Mouse (Mus musculus): ENCODE results near the gene Olfr331. TPM values are rescaled to one million over a fixed set of nuclear protein-coding genes. Genes with fewer than 3 reads are reported as not detected.
A peak's percentile ranks its signal among the peaks of the same experiment; 100 is the strongest.
"Not testable (repeated sequence)": the region's sequence is repeated elsewhere in the genome, so short reads cannot be mapped to it uniquely, and the experiment has no call there.

Gene Olfr331
- polyA plus RNA-seq (2015; fragmentation: Nextera tagmentation; extraction: Ambion mirVana): not detected in 2 replicates

- H3K36me3 ChIP-seq (ENCODE audit: control insufficient read depth, insufficient read depth, low read length); H3K4me2 ChIP-seq (replicated peaks; ENCODE audit: low read depth); DNase-seq (ENCODE audit: low spot score); ATAC-seq (ENCODE audit: low FRiP score, low TSS enrichment); H3K4me3 ChIP-seq (ENCODE audit: low read depth, low read length); H3K27me3 ChIP-seq (ENCODE audit: control insufficient read depth, insufficient read depth, low read length); H3K4me1 ChIP-seq (replicated peaks; ENCODE audit: control insufficient read depth, insufficient read depth); H3K9me3 ChIP-seq (ENCODE audit: control insufficient read depth, low read length); H3K9ac ChIP-seq (ENCODE audit: low read length); H3K27ac ChIP-seq (replicated peaks): not testable (repeated sequence)
Observed at GRCm38 (mm10) chr11:58502472-58502871, at the start of gene Olfr331. Olfr331 (minus strand) TSS chr11:58502572.

DNA sequence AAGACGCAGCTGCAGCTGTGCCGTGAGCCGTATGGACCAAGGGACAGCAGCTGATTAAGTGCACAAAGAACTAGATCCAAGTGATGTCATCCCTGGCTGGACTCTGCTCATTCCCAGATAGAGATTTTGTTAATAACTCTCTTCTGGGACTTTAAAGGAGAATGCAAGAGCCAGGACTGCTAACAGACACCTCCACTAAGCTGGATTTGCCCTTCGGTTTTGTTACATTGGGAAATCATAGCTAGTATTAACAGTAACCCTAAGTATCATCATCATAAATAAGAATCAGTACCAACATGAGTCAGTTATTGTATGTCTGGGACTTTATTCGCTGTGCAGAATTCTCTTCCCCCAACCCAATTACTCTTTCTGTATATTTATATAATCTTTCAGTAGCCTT lies 44.0 kb upstream of the Olfr331 start, which contains the start of gene Olfr329-ps:
TSS of gene Olfr329-ps (minus strand) at position 101 of the 400 bp plus-strand sequence.
- no peak within 1 kb of the TSS for H3K9ac ChIP-seq (ENCODE audit: low read length)
- no peaks in the 10 kb centered on the region for H3K36me3 ChIP-seq (ENCODE audit: control insufficient read depth, insufficient read depth, low read length)
- no peak within 1 kb of the TSS for H3K4me3 ChIP-seq (ENCODE audit: low read depth, low read length)
- no peaks in the 10 kb centered on the region for H3K9me3 ChIP-seq (ENCODE audit: control insufficient read depth, low read length)
- no peak for ATAC-seq (ENCODE audit: low FRiP score, low TSS enrichment)
- no peak within 1 kb of the TSS for H3K4me2 ChIP-seq (replicated peaks; ENCODE audit: low read depth)
- WGBS: 59% methylated on average over 5 of the region's 5 CpGs
- TF ChIP-seq CTCF (IDR thresholded peaks at IDR 0.05; ENCODE audit: low read depth): no peak
- TF ChIP-seq EP300 (optimal IDR thresholded peaks at IDR 0.05): no peak
- no peak within 1 kb of the TSS for H3K27ac ChIP-seq (replicated peaks)
- H3K27me3 ChIP-seq (ENCODE audit: control insufficient read depth, insufficient read depth, low read length): no peaks in the 10 kb centered on the region
- DNase-seq (ENCODE audit: low spot score): no peak
- no peaks in the 10 kb centered on the region for H3K4me1 ChIP-seq (replicated peaks; ENCODE audit: control insufficient read depth, insufficient read depth)

DNA sequence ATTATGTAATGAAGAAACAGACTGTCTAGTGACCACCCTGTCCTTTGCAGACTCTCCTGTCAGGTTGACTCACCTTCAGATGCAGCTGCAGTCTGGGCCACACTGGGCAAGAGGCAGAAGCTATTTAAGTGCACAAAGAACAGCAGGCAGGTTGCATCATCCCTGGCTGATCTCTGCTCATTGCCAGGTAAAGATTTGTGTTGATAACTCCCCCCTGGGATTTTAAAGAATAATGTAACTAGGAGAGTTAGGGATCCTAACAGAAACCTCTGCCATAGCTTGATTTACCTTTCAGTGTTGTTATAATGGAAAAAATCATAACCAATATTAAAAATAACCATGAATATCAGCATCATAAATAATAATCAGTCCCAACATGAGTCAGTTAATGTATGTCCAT lies 32.4 kb upstream of the Olfr331 start, which contains the start of gene Olfr330:
TSS of gene Olfr330 (minus strand) at position 101 of the 400 bp plus-strand sequence.
- not testable (repeated sequence) for H3K27ac ChIP-seq (replicated peaks); DNase-seq (ENCODE audit: low spot score); H3K4me1 ChIP-seq (replicated peaks; ENCODE audit: control insufficient read depth, insufficient read depth); H3K9me3 ChIP-seq (ENCODE audit: control insufficient read depth, low read length); H3K36me3 ChIP-seq (ENCODE audit: control insufficient read depth, insufficient read depth, low read length); H3K4me2 ChIP-seq (replicated peaks; ENCODE audit: low read depth); H3K4me3 ChIP-seq (ENCODE audit: low read depth, low read length); ATAC-seq (ENCODE audit: low FRiP score, low TSS enrichment); H3K9ac ChIP-seq (ENCODE audit: low read length); H3K27me3 ChIP-seq (ENCODE audit: control insufficient read depth, insufficient read depth, low read length)

DNA sequence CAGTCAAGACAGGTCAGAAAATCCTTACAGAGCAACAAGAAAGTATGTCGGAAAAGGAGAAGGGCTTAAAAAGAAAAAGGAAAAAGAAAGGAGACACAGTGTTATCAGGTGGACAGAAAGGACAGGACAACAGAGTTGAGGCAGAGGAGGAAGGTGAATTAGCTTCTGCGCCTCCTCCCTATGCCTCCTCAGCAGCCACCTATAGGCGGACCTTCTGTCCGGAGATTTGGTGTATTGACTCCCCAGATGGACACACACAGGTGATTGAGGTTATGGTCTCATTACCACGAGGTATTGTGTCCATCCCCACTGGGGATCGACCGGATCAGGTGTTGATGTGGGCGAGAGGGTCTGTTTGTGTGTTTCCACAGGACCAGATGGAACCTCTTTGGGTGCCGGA lies 17.4 kb upstream of the Olfr331 start:
- not testable (repeated sequence) for H3K4me2 ChIP-seq (replicated peaks; ENCODE audit: low read depth); H3K27ac ChIP-seq (replicated peaks)
- 88% methylated on average over 7 of the region's 9 CpGs for WGBS

DNA sequence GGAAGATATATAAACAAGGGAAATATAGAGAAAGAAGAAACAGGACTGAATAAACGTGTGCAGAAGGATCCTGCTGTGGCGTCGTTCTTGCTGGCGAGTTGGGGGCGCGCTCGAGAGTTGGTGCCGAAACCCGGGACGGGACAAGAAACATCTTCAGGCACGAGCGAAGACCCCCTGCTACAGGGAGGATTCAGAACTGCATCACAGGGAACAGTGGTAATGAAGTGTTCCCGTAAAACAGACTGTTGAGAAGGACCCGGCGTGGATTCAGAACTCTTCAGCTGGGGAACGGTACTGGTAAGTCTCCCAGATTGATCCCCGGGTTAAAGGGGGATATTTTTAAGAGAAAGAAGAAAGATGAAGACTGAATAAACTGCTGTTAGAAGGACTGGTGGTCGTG lies 16.5 kb upstream of the Olfr331 start:
- not testable (repeated sequence) for H3K9ac ChIP-seq (ENCODE audit: low read length); H3K4me3 ChIP-seq (ENCODE audit: low read depth, low read length); DNase-seq (ENCODE audit: low spot score); H3K4me1 ChIP-seq (replicated peaks; ENCODE audit: control insufficient read depth, insufficient read depth); H3K9me3 ChIP-seq (ENCODE audit: control insufficient read depth, low read length); H3K27ac ChIP-seq (replicated peaks); H3K4me2 ChIP-seq (replicated peaks; ENCODE audit: low read depth); ATAC-seq (ENCODE audit: low FRiP score, low TSS enrichment); H3K36me3 ChIP-seq (ENCODE audit: control insufficient read depth, insufficient read depth, low read length); H3K27me3 ChIP-seq (ENCODE audit: control insufficient read depth, insufficient read depth, low read length)
- WGBS: 94% methylated on average over 17 of the region's 18 CpGs

More for the DNA sequence above, 17.4 kb upstream of the Olfr331 start:
- not testable (repeated sequence) for H3K9me3 ChIP-seq (ENCODE audit: control insufficient read depth, low read length); H3K27me3 ChIP-seq (ENCODE audit: control insufficient read depth, insufficient read depth, low read length); H3K36me3 ChIP-seq (ENCODE audit: control insufficient read depth, insufficient read depth, low read length); H3K9ac ChIP-seq (ENCODE audit: low read length); H3K4me3 ChIP-seq (ENCODE audit: low read depth, low read length); H3K4me1 ChIP-seq (replicated peaks; ENCODE audit: control insufficient read depth, insufficient read depth); DNase-seq (ENCODE audit: low spot score); ATAC-seq (ENCODE audit: low FRiP score, low TSS enrichment)

DNA sequence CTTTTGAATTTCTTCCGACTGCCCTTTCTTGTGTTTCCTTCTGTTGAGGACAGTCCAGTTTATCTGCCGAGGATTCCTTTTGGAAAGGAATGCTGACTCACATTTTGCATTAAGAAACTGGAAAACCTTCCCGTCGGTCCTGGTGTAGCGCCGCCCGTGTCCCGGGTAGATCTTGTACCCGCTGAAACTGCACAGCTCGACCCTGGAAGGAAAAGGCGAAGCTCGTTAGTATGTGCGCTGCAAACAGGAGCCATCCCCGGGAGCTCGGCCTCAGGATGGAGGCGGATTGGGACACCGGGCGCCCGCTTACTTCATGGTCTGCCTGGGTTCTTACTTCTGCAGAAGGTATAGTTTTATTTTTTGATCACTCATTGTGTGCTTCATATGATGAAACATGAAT lies 6.7 kb upstream of the Olfr331 start:
- not testable (repeated sequence) for H3K27me3 ChIP-seq (ENCODE audit: control insufficient read depth, insufficient read depth, low read length); H3K4me2 ChIP-seq (replicated peaks; ENCODE audit: low read depth); H3K9me3 ChIP-seq (ENCODE audit: control insufficient read depth, low read length); ATAC-seq (ENCODE audit: low FRiP score, low TSS enrichment); H3K36me3 ChIP-seq (ENCODE audit: control insufficient read depth, insufficient read depth, low read length); H3K4me3 ChIP-seq (ENCODE audit: low read depth, low read length); H3K4me1 ChIP-seq (replicated peaks; ENCODE audit: control insufficient read depth, insufficient read depth); H3K9ac ChIP-seq (ENCODE audit: low read length); DNase-seq (ENCODE audit: low spot score); H3K27ac ChIP-seq (replicated peaks)
- whole genome bisulfite sequencing: 86% methylated on average over 19 of the region's 19 CpGs

DNA sequence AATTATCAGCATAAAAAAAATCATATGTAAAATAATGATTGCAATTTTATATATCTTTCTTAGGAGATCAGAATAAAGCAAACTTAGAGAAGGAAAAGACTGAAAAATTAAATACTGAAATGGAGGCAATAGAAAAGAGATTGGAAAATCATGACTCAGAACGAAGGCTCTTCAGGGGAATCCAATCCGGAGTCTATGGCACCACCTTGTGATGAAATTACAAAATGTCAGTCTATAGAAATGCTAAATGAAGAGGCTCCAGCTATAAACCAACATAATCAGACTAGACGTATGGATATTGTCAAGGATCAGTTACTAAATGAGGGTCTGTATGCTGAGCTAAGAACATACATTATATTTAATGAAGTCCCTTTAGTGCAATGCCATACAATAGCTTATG lies 3.1 kb downstream of the Olfr331 start:
- no peak overlapping the region for H3K4me2 ChIP-seq (replicated peaks; ENCODE audit: low read depth)
- no peak for ATAC-seq (ENCODE audit: low FRiP score, low TSS enrichment)
- no peak overlapping the region for H3K4me3 ChIP-seq (ENCODE audit: low read depth, low read length)
- H3K27ac ChIP-seq (replicated peaks): no peak overlapping the region
- no peaks in the 10 kb centered on the region for H3K27me3 ChIP-seq (ENCODE audit: control insufficient read depth, insufficient read depth, low read length)
- H3K9me3 ChIP-seq (ENCODE audit: control insufficient read depth, low read length): no peaks in the 10 kb centered on the region
- TF ChIP-seq CTCF (IDR thresholded peaks at IDR 0.05; ENCODE audit: low read depth): peak; percentile 70
- no peak for TF ChIP-seq EP300 (optimal IDR thresholded peaks at IDR 0.05)
- no peaks in the 10 kb centered on the region for H3K4me1 ChIP-seq (replicated peaks; ENCODE audit: control insufficient read depth, insufficient read depth)
- H3K9ac ChIP-seq (ENCODE audit: low read length): no peak overlapping the region
- no peaks in the 10 kb centered on the region for H3K36me3 ChIP-seq (ENCODE audit: control insufficient read depth, insufficient read depth, low read length)
- WGBS: 25% methylated on average over 3 of the region's 3 CpGs
- no peak for DNase-seq (ENCODE audit: low spot score)
